Mouse (Mus musculus): ENCODE measurements at regions not wholly inside any gene's neighbourhood (a gene's known extent, or its start where the extent isn't known, plus 50 kb on each side); places are given as distances from the start of the nearest gene placed in this dataset.

DNA sequence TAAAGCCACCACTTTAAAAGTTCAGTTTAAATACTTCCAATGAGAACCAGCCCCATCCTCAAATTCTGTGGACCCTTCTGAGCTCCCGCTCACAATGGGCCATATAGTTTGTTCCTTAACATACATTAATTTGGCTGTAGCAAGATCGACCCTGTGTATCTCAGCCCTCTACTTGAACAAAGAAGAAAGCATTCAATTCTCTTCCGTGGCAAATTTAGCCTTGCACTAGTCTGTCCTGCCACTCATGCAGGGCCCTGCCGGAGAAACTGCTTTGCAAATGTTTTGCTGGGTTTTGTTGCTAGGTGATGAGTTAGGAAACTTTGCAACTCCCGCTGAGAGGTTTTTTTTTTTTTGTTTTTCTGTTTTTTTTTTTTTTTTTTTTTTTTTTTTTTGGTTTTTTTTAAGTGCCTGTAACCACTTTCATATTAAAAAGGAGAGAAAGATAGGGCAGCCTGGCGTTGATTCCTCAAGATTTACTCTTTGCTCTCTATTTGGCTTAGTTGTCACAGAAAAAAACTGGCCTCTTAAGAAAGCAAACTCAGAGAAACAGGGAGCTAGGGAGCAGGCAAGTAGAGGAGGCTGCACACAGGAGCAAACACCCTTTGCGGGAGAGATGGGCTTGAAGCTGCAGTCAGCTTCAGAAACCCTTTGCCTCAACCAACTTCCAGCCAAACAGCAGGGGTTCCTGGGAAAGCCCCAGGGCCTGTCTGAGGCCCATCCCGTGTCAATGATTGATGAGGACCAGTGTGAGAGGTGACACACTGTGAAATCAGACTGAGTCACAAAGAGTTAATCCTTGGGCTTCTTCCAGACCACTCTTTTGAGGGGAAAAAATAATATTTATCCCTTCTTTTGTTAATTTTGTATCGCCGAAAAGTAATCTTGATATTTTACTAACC, 349.2 kb upstream of the Atp11b start:
- H3K27me3 ChIP-seq, result no peaks in the 10 kb centered on the region
- ATAC-seq, result peak; percentile 63
- peak overlapping the region; percentile 92 for H3K27ac ChIP-seq
- H3K4me3 ChIP-seq, result no peak overlapping the region
- peaks cover 43% of the 10 kb centered on the region for H3K4me1 ChIP-seq
- peak overlapping the region; percentile 34 for H3K4me2 ChIP-seq
- no peaks in the 10 kb centered on the region for H3K9me3 ChIP-seq (replicated peaks)
- peak overlapping the region; percentile 40; the same call in 1 of the 2 replicates for H3K9ac ChIP-seq
- H3K36me3 ChIP-seq (ENCODE audit: poor library complexity, severe bottlenecking), result no peaks in the 10 kb centered on the region
- WGBS, result 2% methylated on average over 10 of the region's 10 CpGs

DNA sequence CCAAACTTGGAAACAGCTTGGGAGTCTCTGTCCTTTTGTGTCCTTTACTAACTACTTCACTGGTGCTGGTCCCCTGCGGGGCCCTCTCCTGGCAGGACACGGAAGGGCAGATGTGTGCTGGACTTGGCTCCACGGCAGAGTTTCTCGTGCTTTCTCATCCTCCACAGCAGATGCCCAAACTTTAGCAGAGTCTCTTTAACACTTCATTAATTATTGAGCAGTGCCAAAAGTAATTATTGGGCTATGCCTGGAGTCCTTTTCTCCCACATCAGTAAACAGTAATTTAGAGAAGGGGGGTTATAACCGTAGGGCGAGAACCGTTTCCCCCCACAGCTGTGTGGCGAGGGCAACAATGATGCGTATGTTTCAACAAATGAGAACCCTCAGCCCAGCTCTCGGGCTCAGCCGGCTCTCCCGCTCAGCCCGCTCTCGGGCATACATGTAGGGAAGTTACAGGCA, 348.3 kb upstream of the Atp11b start:
- H3K4me1 ChIP-seq, result peaks cover 43% of the 10 kb centered on the region
- WGBS, result 12% methylated on average over 14 of the region's 14 CpGs
- no peaks in the 10 kb centered on the region for H3K36me3 ChIP-seq (ENCODE audit: poor library complexity, severe bottlenecking)
- peak overlapping the region; percentile 34 for H3K4me2 ChIP-seq
- H3K4me3 ChIP-seq, result no peak overlapping the region
- peak; percentile 87 for ATAC-seq
- peak overlapping the region; percentile 92 for H3K27ac ChIP-seq
- 0 out of 2 replicates have a peak overlapping the region, but pooled peaks have one; percentile 40 for H3K9ac ChIP-seq
- H3K27me3 ChIP-seq, result no peaks in the 10 kb centered on the region
- no peaks in the 10 kb centered on the region for H3K9me3 ChIP-seq (replicated peaks)

DNA sequence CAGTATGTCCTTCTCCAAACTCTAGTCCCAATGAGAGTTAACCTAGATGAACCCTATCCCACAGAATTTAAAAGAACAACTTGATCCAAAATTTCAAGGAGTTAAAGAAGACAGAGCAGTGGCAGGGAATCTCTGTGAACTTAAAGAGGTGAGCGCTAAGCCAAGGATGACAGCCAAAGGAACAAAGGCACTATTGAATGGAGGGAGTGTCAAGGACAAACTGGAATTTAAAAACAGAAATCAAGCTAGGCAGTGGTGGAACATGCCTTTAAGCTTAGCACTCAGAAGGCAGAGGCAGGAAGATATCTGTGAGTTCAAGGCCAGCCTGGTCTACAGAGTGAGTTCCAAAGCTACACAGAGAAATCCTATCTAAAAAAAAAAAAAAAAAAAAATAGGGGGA, 316.2 kb upstream of the Atp11b start:
- Histone ChIP-seq H3K4me1 (no peaks in the 10 kb centered on the region), H3K4me3 (no peak overlapping the region), H3K9me3 (replicated peaks) (0 out of 2 replicates have a peak, but pooled peaks cover 5% of the 10 kb centered on the region), H3K9ac (no peak overlapping the region), H3K4me2 (no peak overlapping the region), H3K36me3 (ENCODE audit: poor library complexity, severe bottlenecking) (no peaks in the 10 kb centered on the region), H3K27ac (no peak overlapping the region), H3K27me3 (no peaks in the 10 kb centered on the region)
- 91% methylated on average over 1 of the region's 1 CpGs for WGBS
- no peak for ATAC-seq

DNA sequence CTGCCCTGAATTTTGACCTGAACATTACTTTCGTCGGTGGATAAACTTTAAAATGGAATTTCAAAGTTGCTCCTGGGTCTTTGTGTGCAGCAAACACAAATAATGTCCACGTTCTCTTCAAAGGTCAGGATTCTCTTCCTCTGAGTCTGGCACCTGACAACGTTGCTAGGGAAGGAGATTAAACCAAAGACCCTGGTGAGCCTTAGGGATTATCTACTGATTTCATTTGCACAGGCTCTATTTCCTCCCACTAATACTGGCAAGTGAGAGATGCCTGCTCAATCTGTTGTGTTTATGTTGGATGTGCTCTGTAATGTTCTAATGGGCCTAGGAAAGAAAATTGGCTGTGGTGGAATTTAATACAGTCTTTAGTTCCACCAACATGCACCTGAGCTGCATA, 291.0 kb upstream of the Atp11b start:
- no peak for ATAC-seq
- Histone ChIP-seq H3K27me3 (no peaks in the 10 kb centered on the region), H3K4me1 (peaks cover 33% of the 10 kb centered on the region), H3K4me3 (no peak overlapping the region), H3K27ac (no peak overlapping the region), H3K4me2 (no peak overlapping the region), H3K9ac (no peak overlapping the region), H3K9me3 (replicated peaks) (no peaks in the 10 kb centered on the region), H3K36me3 (ENCODE audit: poor library complexity, severe bottlenecking) (no peaks in the 10 kb centered on the region)
- 39% methylated on average over 4 of the region's 4 CpGs for WGBS

DNA sequence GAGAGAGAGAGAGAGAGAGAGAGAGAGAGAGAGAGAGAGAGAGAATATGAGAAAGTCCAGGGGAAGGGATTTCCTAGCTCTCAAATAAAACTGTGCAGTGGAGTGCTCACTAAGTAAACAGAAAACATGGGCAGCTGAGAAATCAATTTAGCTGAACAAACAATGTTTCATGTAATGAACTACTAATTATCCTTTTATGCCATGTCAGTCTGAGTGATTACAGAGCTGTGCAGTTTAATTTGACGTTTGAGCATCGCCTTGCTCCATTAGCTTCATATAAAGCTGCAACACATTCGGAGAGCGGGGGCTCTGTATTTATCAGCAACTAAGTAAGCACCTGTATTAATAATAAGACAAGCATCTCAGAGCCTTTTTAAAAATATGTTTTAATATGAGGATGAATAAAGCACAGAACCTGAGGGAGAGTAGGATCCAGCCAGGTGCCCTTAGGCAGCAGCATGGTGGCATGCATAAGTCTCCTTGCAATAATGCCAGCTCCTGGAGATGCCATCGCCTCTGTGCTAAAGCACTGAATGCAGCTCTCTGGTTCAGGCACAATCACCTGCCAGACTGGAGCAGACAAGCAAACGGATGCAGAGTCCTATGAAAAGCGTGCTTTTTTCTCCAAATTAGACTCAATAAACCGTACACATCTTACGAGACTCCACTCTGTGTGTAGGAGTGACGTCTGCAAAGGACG, 289.5 kb upstream of the Atp11b start:
- Histone ChIP-seq H3K27ac (peak overlapping the region; percentile 20; the same call in 1 of the 2 replicates), H3K4me3 (no peak overlapping the region), H3K4me1 (peaks cover 33% of the 10 kb centered on the region), H3K36me3 (ENCODE audit: poor library complexity, severe bottlenecking) (no peaks in the 10 kb centered on the region), H3K9me3 (replicated peaks) (no peaks in the 10 kb centered on the region), H3K27me3 (no peaks in the 10 kb centered on the region), H3K4me2 (peak overlapping the region; percentile 1; the same call in 1 of the 2 replicates), H3K9ac (no peak overlapping the region)
- ATAC-seq, result peak; percentile 75
- 42% methylated on average over 11 of the region's 11 CpGs for WGBS

DNA sequence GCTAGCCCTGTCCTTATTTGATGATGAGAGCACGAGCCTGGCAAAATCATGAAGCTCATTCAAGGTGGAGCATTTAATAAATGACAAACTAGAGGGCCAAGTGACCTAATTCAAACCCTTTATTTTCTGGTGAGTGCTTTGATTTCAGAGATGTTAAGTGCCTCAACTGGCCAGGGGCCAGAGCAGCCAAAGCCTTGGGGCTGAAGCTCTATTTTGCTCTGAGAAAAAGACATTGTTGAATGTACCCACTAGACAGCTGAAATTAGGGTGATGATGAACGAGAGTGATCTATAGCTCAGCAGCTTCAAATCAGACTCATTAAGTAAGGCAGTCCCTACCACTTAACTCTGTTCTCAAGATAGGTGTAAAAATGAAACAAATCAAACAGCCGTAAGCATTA, 287.9 kb upstream of the Atp11b start:
- 32% methylated on average over 3 of the region's 3 CpGs for WGBS
- H3K4me1 ChIP-seq, result peaks cover 33% of the 10 kb centered on the region
- no peaks in the 10 kb centered on the region for H3K36me3 ChIP-seq (ENCODE audit: poor library complexity, severe bottlenecking)
- no peaks in the 10 kb centered on the region for H3K9me3 ChIP-seq (replicated peaks)
- no peaks in the 10 kb centered on the region for H3K27me3 ChIP-seq
- no peak for ATAC-seq
- H3K9ac ChIP-seq, result no peak overlapping the region
- H3K27ac ChIP-seq, result no peak overlapping the region
- 0 out of 2 replicates have a peak overlapping the region, but pooled peaks have one; percentile 0 for H3K4me2 ChIP-seq
- no peak overlapping the region for H3K4me3 ChIP-seq

DNA sequence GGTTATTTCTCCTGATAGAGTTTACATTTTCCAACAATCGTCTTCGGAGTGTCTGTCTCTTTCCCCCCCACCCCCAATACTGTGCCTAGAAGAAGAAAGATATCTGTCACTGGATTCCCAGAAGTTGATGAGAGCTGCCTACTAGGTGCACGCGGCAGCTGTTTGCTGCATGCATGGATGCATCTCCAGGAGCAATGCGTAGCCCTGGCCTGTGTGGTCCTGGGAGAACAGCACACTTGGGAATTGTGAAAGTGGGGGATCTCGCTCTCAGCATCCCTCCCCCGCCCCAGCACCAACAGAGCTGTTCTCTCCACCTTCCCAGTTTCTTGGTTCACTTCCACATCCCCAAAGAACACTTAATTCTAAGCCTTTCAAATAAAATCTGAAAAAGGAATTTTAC, 280.6 kb upstream of the Atp11b start:
- Histone ChIP-seq H3K27me3 (no peaks in the 10 kb centered on the region), H3K4me2 (no peak overlapping the region), H3K4me3 (no peak overlapping the region), H3K9me3 (replicated peaks) (no peaks in the 10 kb centered on the region), H3K27ac (no peak overlapping the region), H3K4me1 (peaks cover 14% of the 10 kb centered on the region), H3K9ac (no peak overlapping the region), H3K36me3 (ENCODE audit: poor library complexity, severe bottlenecking) (no peaks in the 10 kb centered on the region)
- no peak for ATAC-seq
- 53% methylated on average over 7 of the region's 7 CpGs for WGBS

DNA sequence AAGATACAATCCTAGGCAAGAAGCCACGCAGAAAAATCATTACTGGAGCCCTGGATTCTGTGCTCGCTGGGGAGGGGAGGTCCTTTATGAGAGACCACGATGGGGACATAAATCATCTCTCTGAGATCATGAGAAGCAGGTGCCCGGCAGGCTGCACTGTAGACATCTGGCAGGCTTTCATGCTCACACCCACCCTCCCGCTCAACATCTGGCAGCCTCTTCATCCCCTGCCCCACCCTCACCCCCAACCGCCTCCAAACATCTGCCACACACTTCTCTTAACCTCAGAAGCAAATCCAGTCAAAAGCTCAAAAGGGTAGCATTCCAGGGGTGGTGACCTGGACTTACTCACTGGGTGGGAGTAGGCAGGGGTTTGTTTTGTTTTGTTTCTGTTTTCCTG, 279.5 kb upstream of the Atp11b start:
- peaks cover 14% of the 10 kb centered on the region for H3K4me1 ChIP-seq
- H3K4me3 ChIP-seq, result no peak overlapping the region
- no peaks in the 10 kb centered on the region for H3K9me3 ChIP-seq (replicated peaks)
- H3K27ac ChIP-seq, result no peak overlapping the region
- H3K4me2 ChIP-seq, result no peak overlapping the region
- H3K36me3 ChIP-seq (ENCODE audit: poor library complexity, severe bottlenecking), result no peaks in the 10 kb centered on the region
- H3K27me3 ChIP-seq, result no peaks in the 10 kb centered on the region
- no peak for ATAC-seq
- WGBS, result 44% methylated on average over 6 of the region's 6 CpGs
- no peak overlapping the region for H3K9ac ChIP-seq

DNA sequence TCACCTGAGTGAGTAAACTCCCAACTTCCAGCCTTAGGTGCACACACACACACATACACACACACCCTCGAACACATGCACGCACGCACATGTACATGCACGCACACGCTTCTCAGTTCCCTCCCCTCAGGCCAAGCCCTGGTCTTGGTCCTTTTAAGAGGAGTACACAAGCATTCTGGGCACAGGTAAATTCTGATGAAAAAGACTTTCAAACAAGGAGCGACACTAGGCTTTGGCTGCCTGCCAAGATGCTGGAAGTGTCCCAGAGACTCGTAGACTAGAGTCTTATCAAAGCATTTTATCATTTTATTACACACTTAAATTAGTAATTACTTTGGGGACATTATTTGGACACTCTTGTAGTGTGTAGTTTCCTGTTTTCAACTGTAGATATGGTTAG, 278.6 kb upstream of the Atp11b start:
- WGBS, result 77% methylated on average over 7 of the region's 7 CpGs
- Histone ChIP-seq H3K4me1 (peaks cover 17% of the 10 kb centered on the region), H3K9ac (no peak overlapping the region), H3K27ac (no peak overlapping the region), H3K4me2 (no peak overlapping the region), H3K36me3 (ENCODE audit: poor library complexity, severe bottlenecking) (no peaks in the 10 kb centered on the region), H3K9me3 (replicated peaks) (no peaks in the 10 kb centered on the region), H3K27me3 (no peaks in the 10 kb centered on the region), H3K4me3 (no peak overlapping the region)
- ATAC-seq, result no peak

DNA sequence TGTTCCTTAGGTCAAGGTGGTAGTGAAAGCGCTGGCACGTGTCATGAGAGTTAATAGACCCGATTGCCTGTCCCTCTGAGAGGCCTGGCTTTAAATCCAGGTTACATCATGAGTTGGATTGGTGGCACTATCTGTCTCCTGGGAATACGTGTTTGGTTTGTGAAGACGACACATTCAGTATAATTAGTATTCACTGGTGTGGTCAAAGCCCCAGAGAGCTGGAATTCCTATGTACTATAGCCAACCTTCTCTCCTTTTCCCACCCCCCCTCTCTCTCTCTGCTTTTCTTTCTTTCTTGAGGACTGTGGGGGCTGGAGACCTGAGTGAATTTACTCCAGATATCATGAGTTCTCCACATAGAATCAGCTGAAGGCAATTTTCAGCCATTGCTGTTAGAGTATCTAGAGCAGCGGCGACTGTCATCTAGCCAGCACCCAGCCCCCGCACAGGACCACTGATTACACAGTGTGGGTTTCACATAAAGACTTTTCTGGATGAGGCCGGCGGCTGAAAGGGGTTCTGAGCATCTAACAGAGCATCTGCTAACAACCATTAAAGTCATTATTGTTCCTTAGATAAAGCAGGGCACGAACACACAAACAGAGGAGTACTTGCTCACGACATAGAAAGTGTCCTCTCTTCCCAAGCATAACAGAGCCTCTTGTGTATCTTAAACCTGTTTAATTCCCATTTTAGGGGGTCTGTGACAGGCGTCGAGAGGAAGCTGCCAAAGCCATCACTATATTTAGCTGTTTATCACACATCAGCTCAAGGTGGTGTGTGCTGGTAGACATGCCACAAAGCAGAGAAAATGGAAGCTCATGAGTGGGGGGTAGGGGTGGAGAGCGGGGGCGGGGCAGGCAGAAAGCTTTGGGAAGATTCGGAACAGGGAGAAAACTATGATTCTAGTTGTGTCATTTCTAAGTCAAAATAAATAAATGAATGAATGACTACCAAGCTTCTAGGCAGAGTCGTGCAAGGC, 272.9 kb upstream of the Atp11b start:
- Histone ChIP-seq H3K4me3 (no peak overlapping the region), H3K4me2 (peak overlapping the region; percentile 1; the same call in 1 of the 2 replicates), H3K27ac (no peak overlapping the region), H3K9me3 (replicated peaks) (no peaks in the 10 kb centered on the region), H3K9ac (no peak overlapping the region), H3K36me3 (ENCODE audit: poor library complexity, severe bottlenecking) (no peaks in the 10 kb centered on the region), H3K4me1 (peaks cover 25% of the 10 kb centered on the region), H3K27me3 (no peaks in the 10 kb centered on the region)
- ATAC-seq, result peak; percentile 33; the same call in 1 of the 2 replicates
- WGBS, result 44% methylated on average over 18 of the region's 18 CpGs

DNA sequence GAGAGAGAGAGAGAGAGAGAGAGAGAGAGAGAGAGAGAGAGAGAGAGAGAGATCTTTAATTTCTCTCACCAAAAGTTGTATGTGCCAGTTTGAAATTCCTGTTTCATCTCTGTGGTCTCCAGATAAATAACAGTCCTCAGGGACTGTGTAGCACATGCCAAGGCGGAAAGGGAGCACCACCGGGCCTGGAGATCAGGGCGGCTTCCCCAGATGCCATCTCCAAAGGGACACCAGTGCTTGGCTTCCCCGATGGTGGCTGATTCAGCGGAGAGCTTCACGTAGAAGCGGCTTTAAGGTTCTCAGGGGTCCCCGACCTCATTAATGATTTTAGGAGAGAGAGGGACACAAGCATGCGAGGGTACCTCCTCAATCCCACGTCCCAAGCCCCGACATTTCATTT, 272.1 kb upstream of the Atp11b start:
- peak overlapping the region; percentile 48; the same call in 1 of the 2 replicates for H3K9ac ChIP-seq
- H3K27ac ChIP-seq, result no peak overlapping the region
- no peaks in the 10 kb centered on the region for H3K9me3 ChIP-seq (replicated peaks)
- no peaks in the 10 kb centered on the region for H3K36me3 ChIP-seq (ENCODE audit: poor library complexity, severe bottlenecking)
- peak overlapping the region; percentile 56 for H3K4me2 ChIP-seq
- peaks cover 25% of the 10 kb centered on the region for H3K4me1 ChIP-seq
- peak; percentile 67; the same call in 1 of the 2 replicates for ATAC-seq
- no peaks in the 10 kb centered on the region for H3K27me3 ChIP-seq
- 17% methylated on average over 11 of the region's 11 CpGs for WGBS
- H3K4me3 ChIP-seq, result peak overlapping the region; percentile 15; the same call in 1 of the 2 replicates
